Mouse (Mus musculus): Measurements from ENCODE around the gene Mroh2a. TPM values are rescaled to one million over a fixed set of nuclear protein-coding genes. Genes with fewer than 3 reads are reported as not detected.

Gene Mroh2a
- total RNA-seq, 2 experiments from 2014 or later, result not detected

DNA sequence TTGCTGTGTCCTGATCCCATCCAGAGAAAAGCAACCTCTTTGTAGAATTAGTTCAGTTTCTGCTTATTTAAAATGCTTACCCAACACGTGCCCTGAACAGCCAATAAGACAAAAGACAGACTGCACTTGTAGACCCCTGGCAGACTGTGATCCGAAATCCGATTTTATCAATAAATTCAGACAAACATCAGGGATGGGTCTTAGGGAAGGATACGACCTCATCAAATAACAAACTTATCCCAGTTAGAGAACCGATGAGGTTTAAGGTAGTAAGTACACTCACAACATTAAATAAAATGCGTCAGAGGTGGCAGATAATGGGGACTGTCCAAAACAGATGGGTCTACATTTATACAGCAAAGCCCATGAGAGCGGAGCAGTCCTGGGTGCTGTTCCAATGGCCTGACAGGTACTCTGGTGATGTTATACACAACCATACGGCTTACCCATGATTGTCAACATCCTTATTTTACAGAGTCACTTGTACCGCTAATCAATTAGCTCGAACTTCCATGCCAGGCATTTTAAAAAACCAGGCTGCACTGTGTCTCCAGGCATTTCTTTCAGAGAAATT lies 49.8 kb downstream of the Mroh2a start:
- DNase-seq, result no peak

DNA sequence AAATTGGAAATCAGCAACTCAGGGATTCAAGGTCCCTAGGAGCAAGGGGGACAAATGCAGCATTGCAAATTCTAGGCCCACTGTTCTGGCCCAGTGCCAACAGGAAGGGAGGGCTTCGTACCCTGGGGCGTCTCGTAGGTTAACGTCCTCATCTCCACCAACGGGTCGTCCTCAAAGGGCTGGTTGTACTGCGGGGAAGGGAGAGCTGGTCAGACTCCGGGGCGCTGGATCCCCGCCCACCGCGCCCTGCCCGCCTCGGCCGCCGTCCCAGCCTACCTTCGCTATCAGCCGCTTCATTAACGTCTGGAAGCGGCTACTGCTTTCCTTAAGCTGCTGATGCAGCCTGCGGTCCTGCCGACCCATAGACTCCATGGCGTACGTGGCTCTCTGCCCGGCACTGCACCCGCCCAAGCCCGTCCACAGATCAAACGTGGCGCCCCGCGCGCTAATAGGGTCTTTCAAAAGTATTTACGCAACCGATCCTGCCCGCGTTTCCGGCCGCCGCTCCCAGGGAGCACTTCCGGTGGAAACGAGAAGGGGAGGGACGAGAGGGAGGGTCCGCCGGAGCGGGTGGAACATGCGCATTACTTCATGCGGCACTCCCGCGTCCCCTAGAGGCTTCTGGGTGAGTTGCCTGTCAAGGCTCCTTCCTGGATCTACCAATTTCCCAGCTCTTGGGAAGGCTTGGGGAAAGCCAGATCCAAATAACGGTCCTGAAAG lies 50.5 kb downstream of the Mroh2a start, which contains the start of the genes Hjurp and Trpm8:
Gene Hjurp, minus strand, starts transcription at position 536 of the 720 bp plus-strand sequence.
Gene Trpm8, plus strand, starts transcription at position 564 of the 720 bp plus-strand sequence.
- peak; percentile 100 for DNase-seq

DNA sequence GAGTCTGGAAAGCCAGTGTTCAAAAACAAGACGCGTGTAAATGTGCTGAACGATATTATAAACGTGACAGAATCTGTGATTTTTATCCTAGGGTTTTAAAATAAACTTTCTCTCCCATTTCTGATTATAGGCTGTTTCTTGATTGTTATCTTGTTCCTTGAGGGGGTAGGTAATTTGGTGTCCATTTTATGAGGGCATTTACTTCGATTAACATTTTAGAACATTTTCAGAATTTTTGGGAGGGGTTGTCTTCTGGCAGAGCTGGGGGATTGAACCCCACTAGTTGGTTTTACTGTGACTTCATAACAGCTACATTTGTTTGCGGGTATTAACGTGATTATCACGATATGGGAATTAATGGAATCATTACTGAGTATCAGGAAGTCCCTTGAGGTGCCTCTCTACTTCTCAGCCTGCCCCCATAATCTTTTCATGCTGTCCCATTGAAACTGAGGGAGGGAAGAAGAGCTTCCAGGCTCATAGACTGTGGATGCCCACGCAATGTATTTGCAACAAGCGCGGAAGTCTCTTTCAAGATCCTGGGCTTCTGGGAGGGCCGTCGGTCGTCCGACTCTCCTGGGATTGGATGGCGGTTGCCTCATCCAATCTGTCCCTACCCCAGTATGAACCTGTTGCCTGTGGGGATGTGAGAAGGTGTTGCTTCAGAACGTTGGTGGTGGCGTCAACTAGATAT lies 51.2 kb downstream of the Mroh2a start:
- no peak for DNase-seq

DNA sequence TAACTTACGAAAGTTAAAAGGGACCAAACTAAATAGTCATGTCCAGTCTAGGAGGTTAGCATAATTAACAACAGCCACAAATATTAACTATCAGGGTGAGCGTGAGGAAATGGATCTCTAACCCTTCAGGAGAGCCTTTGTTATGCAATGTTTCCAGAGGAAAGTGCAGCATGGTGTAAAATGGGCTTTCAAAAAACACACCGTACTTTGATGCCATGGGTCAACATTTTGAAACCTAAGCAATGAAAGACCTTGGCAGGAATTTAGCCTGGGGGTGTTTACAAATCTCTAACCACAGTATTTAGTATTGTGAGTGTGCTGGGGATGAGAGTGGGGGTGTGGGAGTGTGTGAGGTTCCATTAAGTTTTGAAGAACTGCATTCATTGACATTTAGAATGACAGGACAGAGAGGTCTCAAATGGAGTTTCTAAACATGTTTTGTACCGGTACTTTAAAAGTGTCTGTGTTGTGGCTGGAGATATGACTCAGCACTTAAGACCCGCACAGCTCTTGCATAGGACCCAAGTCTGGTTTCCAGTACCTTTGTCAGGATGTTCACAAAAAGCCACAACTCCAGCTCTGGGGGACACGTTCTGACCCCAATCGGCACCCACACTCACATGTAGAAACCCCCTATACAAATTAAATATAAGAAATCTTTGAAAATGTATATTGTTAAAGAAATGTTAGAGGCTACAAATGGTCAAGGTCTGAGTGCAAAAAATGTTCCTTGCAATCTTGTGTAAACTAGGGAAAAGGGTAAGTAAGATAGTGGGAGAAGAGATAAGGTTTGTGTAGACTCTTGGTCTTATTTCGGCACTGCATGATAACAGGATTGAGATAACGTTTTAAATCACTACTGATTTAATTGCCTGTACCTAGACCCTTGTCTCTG lies 52.6 kb downstream of the Mroh2a start:
- DNase-seq, result peak in 1 of 2 experiments; percentile 35

DNA sequence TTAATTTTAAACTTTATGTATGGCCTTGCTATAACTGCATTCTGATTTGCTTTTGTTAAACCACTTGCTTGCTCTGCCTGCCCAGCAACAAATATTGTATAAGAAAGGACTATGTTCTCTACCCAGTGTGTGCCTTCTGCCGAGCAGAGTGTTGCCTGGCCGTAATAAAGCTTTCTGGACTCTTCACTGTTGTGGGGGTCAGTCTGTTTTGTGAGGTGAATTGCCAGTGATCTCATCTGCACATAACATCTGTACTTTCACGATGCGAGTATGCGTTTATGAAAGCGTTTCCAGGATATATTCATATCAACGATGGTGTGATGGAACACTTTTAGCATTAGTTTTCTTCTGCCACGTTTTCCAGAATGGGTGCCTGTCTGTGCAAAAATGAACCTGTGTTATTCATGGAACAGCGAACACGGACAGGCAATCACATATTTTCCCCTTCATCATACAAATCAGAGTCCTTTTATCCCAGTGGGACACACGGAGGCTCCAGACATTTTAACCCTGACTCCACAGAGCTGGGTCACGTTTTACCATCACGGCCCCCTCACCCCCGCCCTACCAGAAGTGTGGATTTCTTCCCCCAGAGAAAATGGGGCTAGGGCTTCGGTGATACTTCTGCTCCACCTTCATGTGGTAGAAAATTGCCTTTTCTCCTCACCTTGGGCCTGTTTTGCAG lies 53.4 kb downstream of the Mroh2a start:
- DNase-seq, result peak in 1 of 2 experiments; percentile 26

DNA sequence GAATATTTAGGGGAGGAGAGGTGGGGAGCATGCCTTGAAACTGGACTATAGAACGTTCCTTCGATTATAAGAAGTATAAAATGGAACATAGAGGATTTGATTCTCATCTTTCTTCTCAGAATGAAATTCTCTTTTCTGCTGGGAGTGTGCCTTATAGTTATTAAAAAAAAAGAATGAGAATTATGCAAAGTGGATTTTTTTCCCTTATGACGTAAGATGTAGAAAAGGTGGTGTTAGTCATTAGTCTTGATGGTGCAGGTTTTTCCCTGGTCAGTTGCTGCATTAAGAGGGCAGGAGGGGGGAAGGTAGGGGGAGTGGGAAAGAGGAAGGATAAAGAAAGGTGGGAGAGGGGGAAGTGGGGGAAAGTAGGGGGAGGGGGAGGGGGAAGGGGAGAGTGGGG lies 55.5 kb downstream of the Mroh2a start:
- DNase-seq, result no peak

DNA sequence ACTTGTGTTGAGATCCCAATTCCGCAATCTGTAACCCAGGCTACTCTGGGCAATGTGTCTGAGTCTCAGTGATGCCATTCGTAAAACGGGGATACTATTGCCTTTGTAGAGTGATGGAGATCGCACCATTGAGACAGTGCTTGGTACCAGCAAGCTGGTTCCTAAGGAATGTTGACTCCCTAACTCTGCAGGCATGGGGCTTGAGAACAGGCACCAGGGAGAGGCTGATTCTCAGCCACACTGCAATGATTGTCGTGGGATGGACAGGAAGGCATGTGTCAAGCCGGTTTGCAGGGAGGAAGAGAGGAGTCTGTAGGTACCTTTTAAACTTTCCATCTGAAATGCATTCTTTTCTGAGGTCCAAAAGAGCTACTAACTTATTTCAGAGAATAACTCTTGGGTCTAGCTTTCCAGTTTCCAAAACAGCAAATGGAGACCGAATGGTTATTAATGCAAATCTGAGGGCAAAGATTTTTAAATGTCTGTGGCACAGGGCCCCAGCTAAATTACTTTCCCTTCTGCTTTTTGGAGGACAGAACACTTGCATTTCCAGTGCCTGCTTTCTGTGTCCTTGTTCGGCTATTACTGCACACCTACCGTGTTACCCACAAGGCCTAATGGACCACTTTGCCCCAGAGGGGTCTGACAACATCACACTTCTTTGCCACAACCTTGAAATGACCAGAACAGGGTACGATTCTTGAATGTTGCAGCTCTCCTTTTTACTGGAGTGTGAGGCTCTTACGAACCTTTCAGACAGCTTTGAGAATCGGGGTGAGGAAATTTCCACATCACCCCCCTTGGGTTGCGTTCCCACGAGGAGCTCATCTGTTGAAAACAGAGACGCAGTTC lies 56.8 kb downstream of the Mroh2a start:
- no peak for DNase-seq

DNA sequence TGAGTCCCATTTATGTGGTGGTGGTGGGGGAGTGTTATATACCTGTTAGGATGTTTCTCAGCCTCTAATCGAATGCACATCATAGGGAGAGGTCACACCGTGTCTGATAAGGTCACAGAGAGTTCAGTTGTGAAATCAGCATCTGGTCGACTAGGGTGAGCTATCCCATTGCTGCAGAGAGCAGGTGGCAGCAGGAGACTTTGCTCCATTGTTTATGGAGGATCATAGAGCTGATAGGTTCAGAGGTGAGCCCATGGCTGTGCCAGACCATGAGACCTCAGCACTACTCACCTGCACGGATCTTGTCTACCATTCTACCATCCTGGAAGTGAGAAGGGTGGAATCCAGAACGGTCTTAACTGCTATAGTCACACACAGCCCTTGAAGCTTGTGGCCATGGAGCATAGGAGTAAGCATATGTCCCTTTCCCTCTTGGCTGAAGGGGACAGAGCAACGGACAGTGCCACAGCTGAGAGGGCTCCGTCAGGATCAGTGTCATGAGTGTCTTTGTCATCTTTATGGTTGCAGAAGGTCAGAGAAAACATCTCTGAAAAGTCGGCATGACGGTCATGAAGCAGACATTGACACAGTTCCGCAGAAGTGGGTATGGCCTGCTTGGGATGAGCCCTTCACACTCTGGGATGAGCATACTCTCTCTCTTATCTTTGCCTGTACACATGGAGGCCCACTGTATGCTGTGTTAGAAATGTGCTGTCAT lies 57.6 kb downstream of the Mroh2a start:
- no peak for DNase-seq

DNA sequence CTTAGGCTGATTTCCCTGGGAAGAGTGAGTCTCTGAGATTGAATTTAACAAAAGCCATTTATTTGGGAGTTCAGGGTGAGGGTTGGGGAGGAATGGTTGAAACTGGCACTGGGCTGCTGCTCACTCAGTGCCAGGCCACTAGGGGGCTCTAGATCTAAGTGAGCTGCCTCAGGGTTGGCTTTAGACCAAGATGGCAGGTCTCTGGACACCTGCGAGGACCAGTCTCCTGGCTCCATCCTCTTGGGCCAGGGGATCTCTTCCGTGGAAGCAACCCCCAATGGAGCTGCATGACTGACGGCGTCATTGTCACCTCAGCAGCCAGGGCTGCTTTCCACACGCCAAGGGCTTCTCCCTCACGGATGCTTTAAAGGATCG lies 58.1 kb downstream of the Mroh2a start:
- DNase-seq, result no peak

DNA sequence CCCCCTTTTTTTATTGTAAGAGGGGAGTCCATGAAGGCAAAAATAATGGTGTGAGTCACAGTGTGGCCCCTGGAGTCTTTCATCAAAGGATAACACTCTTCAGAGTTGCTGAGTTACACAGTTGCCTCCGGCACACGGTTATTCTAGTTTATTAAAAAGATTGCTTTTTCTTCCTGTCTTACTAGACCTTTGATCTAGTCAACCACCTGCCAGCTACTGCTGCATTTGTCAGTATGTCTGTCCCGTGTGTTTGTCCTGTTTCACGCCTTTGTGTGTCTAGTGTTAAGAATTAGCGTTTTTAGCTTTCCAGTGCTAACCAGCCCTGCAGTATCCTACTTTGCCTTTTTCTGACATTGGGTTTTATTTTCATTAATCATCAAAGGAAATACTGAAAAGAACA lies 58.9 kb downstream of the Mroh2a start:
- no peak for DNase-seq

DNA sequence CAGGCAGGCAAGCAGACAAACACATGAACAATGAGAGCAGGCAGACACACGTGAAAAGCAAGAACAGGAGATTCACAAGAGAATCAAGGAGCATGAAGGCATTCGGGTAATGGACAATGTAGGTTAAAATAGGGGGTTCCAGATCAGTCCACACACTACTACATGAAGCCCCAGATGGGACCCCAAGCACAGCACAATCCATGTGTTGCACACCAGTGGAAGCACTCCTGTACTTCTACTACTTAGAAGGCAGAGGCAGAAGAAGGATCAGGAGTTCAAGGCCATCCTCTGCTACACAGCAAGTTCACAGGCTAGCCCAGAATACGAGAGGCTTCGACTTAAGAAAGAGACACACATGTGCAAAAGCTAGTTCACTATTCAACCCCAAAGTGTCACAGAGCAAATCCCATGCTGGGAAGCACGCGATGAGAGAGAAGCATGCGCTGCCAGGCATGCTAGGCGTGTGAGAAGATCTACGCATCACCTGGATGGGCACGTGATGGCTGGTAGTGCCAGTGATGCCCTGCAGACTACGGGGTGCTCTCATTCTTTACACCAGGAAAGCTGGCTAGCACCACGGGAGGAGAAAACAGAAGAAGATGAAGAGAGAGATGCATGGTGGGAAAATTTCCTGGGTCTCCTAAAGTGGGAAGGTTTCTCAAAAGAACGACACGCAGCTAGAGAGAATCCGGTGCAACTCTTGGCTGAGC lies 59.5 kb downstream of the Mroh2a start:
- no peak for DNase-seq

DNA sequence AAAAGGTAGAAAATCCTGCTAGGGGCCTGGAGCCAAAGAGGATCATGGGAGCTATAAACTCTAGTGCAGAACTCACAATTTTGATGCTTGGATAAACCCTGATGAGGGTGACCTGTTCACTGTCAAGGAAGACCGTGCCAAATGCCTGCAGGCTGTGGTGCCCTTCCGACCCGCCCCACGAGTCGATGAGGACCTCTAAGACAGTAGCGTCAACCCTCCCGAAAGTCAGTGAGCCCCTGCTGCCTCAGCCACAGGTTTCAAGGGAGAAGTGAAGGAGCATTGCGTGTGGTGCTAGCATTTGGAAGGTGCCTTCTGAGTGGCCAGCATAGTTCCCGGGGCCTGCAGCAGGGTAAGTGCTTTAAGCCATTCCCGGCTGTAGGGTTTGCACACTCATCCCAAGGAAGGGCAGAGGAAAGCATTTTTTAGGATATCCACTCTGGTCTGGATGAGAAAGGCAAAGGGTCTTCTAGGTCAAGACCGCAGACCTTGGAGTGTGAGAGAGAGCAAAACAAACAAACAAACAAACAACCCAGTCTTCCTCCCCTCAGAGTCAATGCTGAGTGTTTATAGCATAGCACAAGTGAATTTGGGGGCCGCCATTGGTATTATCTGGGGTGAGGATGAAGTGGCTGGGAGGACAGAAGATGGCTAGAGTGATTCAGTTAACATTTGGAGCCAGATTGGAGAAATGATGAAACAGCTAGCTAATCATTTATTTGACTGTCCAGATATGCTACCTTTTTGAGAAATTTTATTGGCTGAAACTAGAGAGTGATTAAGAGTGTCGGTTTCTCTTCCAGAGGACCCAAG lies 60.3 kb downstream of the Mroh2a start:
- no peak for DNase-seq

DNA sequence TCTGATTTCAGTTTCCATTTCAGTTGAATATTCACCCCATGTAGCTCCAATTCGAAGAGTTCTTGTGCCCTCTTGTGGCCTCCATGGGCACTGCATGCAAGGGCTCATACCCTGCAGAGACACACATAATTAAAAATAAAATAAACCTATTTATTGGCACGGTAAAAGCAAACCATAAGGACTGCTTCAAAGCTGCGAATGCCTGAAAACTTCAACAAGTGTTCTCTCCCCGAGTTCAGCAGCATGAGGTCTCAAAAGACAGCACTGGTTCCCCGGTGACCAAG lies 60.9 kb downstream of the Mroh2a start:
- peak in 1 of 2 experiments; percentile 81 for DNase-seq

DNA sequence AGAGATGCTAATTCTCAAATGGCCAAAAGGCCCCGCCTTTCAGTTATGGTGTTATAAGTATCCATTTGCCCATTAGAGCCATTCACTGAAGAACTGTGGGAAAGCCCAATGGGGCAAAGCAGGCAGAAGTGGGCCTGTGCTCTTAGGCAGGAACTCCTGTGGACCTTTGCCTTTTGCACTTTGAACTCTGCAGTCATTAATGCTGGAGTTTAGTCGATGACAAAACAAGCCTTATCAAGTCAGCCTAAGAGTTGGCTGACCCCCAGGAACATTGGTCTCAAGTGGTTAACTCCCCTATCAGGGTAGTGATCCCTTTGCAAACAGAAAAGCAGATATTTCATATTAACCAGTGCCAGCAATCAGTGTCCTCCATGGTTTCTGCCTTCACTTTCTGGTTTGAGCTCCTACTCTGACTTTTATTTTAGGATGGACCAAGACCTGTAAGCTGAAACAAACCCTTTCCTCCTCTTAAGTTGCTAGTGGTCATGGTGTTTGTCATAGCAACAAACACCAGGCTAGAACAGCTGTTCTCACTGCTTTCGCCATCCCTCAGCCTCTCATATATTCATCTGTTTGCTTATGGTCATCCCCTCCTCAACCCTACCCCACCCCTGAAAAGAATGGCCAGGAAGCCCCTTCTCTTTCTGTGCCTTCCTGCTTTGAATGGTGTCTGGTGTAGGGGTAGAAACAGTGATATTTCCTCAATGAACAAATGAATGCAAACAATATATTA lies 61.4 kb downstream of the Mroh2a start:
- no peak for DNase-seq

DNA sequence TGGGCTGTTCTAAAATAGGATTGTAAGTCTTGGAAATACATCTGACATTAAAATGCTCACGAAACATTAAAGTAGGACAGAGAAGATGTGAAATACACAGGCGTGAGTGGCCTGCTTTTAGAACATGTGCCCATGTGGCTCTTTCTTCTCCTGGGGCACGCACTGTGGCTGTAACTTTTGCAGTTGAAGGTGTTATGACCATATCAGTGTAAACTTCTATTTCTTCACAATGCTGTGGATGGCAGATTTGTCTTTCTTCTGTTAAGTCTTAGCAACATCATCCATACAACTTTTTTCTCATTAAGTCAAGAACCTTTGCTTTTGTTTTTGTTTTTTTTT lies 62.0 kb downstream of the Mroh2a start:
- no peak for DNase-seq

DNA sequence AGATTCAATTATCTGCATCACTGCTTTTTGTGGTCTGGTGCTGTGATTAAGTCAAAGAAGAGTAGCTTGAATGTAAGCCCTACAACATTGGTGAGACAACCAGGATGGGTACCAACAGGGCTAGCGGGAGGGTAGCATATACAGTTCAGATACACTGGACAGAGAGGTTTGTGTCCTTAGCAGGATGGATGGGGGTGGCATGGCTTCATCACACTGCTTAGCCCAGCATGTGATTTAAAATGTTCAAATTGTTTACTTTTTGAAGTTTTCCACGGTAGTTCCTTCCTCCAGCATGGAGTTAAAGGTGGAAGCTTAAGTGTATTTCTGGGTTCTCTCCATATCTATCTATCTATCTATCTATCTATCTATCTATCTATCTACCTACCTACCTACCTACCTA lies 62.4 kb downstream of the Mroh2a start:
- no peak for DNase-seq

DNA sequence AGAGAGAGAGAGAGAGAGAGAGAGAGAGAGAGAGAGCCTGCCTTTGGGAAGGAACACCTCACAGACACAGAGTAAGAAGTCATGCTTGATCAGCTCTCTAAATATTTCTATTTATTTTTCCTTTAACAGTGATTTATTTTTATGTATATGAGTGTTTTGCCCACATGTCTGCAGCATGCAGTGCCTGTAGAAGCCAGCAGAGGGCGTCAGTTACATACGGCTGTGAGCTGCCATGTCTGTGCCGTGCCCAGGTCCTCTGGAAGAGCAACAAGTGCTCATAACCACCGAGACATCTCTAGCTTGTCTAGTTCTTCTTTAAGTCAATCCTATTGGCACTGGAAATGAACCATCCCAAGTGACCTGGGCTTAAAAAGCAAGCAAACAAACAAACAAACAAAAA lies 63.1 kb downstream of the Mroh2a start:
- DNase-seq, result peak in 1 of 2 experiments; percentile 53

DNA sequence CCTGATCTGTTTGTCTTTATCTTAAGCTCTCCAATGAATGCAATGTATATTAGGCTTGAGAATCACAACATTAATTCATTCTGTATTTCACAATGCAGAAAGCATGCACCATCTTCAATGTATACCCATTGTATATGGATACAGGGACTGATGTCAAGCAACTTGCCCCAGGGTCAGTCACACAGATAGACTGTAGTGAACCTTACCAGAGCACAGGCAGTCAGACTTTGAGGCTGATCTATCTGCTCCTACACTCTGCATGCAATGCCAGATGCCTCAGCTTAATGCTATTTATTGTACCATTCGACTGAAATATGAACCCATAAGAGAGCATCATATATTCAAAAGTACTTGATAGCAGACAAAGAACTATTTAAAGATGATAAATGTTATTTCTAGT lies 63.7 kb downstream of the Mroh2a start:
- peak in 1 of 2 experiments; percentile 7 for DNase-seq
